Mouse (Mus musculus): ENCODE measurements around the gene Rapgef3. TPM values are rescaled to one million over a fixed set of nuclear protein-coding genes. Genes with fewer than 3 reads are reported as not detected.

The Rapgef3 gene
- total RNA-seq, 4 experiments from 2014 or later, result 38.3 to 61.9 (median 47.0) TPM

GRCm38 (mm10) chr15:97776514-97776913 is 8.7 kb upstream of the Rapgef3 start:
- peak in 1 of 2 experiments; percentile 63 for DNase-seq (ENCODE audit: low spot score in 2 of 2)

DNA sequence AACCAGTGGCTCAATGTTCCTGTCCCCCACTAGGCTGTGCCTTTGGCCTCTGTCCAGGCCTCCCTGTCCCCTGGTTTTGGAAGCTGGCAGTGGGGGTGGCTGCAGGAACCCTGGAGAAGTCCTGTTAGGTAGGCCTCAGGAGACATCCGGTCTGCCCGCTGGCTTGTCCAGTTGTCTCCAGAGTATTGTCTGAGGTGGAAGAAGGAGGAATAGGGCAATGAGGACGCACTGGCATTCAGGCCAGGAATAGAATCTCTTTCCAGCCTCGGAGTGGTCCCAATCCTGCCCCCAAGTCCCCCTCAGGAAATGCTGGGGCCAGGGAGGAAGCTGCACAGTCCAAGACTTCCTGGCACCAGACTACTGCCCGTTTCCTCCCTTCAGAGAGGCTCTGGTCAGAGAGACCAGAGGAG is 6.2 kb upstream of the Rapgef3 start:
- DNase-seq (ENCODE audit: low spot score in 2 of 2), result no peak

DNA sequence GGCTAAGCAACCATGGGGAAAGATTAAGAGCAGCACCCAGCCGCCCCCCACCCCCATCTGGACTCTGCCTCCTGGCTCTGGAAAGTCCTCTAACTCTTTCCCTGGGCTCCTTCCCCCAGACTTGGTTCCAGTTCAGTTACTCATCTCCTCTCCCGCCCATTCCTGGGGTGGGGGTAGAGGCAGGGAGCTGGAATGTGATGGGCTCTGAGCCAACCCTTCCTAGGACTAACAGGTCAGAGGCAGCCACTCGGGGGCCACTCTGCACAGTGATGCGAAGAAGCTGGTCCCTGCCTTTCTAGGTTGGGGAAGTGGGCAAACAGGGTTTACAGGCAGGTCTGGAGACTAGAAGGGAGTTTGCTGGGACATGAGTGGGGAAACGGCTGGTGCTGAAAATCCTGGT is 5.3 kb upstream of the Rapgef3 start:
- DNase-seq (ENCODE audit: low spot score in 2 of 2), result no peak

- DNase-seq (ENCODE audit: low spot score in 2 of 2), result no peak
These were observed 2.5 kb upstream of the Rapgef3 start for GRCm38 (mm10) chr15:97770280-97770679.

- no peak for DNase-seq (ENCODE audit: low spot score in 2 of 2)
These were observed 420 bp upstream of the Rapgef3 start for GRCm38 (mm10) chr15:97768192-97768591.

DNA sequence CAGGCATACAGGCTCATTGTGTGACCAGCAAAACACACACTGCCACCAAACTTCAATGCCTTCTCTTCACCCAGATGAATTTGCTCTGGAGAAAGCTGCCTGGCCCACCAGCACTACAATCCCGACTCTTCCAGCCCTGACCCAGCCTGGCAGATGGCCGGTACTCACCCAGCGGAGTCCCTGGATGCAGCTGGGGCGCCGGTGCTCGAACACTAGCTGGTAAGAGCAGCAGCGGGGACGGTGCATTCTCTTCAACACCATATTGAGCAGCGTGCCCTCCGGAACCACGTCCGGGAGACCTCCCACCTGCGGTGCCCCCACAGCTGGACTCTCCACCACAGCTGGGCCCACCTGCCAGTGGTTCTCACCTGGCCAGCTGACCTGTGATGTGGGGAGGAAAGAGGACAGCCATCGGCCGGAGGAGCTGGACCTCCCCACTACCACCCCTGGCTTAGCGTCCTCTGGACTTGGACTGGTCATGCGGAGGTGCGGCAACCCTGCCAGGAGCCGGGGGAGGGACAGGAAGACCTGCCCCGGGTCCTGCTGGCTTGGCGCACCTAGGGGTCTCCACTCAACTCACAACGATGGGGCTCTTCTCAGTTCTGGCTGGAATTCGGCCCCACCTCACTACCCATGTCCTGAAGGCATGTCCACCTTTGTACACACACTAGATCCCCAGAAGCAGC is 1.0 kb downstream of the Rapgef3 start:
- no peak for DNase-seq (ENCODE audit: low spot score in 2 of 2)

DNA sequence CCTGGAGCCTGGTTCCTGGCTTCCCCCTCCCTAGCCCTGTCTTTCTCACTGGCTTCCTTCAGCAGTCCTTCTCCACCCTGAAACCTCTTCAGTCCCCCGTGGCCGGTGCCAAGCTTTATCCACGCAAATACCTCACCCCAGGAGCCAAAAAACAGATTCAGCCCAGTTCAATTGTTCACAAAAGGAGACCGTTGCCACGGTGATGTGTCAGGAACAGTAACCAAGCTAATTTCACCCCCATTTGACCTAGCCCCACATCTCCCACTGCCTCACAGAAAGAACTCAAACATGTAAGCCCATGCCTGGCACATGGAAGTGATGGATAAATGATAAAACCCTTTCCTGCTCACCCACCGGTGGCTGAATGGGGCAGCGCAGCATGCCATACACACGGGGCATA is 1.6 kb downstream of the Rapgef3 start:
- DNase-seq (ENCODE audit: low spot score in 2 of 2), result no peak

GRCm38 (mm10) chr15:97765090-97765794 is 2.5 kb downstream of the Rapgef3 start:
- no peak for DNase-seq (ENCODE audit: low spot score in 2 of 2)

DNA sequence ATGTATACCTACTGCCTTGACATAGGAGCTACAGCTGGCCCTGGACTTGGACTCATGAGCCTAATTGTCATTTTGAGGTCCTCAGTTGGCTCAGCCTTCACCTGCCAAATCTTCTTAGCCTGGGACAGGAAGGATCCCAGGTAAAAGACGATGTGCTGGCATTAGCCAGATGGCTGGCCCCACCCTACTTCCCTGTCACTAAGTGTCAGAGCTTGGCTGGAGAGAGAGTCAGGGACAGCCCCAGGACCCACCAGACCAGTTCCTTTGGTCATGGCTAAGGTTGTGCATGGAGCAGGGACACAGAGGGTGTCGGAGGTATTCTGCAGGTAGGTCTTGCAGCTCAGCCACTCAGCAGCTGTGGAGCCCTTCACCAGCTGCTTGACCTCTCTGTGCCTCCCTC is 3.2 kb downstream of the Rapgef3 start:
- no peak for DNase-seq (ENCODE audit: low spot score in 2 of 2)

DNA sequence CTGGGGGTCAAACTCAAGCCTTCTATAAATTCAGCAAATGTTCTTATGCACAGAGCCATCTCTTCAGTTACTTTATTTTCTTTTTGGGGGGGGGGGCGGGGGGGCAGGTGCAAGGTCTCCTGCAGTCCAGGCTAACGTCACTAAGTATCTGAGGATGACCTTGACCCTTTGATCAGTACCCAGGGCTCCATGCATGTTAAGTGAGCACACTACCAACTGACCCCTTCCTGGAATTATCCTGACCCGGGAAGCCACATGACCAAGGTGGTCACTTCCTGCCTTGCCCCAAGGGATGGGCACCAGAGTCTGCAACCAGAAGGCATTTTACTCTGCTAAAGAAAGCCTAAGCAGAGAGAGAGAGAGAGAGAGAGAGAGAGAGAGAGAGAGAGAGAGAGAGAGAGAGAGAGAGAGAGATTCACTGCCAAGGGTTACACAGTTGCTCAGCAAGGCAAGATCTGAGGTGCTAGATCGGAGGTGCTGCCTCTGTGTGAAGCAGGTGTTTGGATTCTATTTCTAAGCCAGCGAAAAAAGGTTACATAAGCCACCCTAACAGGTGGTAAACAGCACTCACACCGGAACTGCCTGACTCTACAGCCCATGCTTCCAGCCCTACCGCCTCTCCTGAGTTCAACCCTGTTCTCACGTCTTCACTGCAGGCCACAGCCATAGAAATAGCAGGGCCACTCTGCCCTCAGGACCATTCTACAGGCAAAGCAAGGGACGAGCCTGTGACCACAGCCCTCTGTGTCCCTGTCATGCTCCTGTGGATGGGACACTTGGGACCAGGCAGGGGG is 4.3 kb downstream of the Rapgef3 start:
- DNase-seq (ENCODE audit: low spot score in 2 of 2), result no peak

- DNase-seq (ENCODE audit: low spot score in 2 of 2), result no peak
These were observed 5.0 kb downstream of the Rapgef3 start for GRCm38 (mm10) chr15:97762733-97763132.

DNA sequence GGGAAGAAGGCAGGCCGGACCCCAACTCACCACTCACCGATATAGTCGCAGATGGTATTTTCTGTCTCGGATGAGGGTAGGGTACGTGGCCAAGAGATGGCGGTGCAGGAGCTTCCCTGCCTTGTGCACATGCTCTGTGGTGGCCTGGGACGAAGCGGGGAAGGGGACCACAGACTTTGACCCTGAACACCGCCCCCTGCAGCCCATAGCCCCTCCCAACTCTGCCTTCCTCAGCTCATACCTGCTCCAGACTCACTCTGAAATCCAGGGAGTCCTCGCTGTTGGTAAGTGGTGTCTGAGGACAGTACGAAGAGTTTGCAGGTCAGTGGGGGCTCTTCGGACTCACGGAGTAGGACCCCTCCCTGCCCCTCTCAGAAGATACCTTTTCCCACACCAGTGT is 6.3 kb downstream of the Rapgef3 start:
- DNase-seq (ENCODE audit: low spot score in 2 of 2), result no peak

GRCm38 (mm10) chr15:97760952-97761351 is 6.8 kb downstream of the Rapgef3 start:
- DNase-seq (ENCODE audit: low spot score in 2 of 2), result no peak

DNA sequence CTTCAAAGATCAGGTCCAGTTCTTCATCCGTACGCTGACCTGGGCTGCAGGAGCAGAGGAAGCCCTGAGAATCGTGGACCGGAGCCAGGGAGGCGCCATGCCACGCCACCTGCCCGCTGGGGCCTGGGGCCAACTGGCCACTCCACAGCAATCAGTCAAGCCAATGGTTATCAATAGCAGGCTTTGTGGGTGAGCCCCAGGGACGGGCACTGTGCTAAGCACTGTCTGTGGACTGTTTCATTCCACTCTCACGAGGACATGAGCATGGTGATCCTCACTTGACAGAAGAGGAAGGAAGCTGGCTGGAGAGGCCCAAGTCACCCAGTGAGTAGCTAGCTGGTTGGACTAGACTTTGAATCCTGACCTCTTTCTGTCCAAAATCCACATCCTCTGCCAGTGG is 7.8 kb downstream of the Rapgef3 start:
- DNase-seq (ENCODE audit: low spot score in 2 of 2), result peak; percentile 48 to 78

GRCm38 (mm10) chr15:97755361-97755760 is 12.4 kb downstream of the Rapgef3 start:
- DNase-seq (ENCODE audit: low spot score in 2 of 2), result no peak

DNA sequence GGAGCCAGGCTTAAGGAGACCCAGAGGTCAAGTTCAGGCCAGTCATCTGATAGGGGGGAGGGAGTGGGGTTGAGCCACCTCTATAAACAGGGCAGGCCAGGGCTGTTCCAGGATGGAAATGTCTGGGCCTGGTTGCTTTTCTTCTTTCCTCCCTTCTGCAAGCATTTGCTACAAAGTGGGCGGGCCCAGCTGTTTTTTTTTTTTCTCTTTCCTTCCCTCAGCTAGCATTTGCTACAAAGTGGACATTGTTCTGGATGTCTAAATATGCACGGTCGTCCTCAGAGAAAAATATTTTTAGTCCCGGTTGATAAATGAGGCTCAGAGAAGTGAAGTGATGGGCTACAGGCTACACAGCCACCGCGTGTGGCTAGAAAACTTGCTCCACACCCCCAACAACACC is 13.3 kb downstream of the Rapgef3 start:
- no peak for DNase-seq (ENCODE audit: low spot score in 2 of 2)

DNA sequence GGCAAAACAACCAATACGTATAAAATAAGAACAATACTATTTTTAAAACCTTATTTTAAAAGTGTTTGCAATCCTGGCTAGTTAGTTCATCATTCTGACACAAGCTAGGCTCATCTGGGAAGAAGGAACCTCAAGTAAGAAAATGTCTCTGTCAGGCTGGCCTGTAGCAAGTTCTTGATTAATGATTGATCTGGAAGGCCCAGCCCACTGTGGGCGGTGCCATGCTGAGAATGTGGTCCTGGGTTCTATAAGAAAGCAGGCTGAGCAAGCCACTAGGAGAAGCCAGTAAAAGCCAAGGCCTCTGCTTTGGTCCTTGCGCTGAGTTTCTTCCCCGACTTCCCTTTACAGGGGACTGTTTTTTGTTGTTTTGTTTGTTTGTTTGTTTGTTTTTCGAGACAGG is 15.3 kb downstream of the Rapgef3 start:
- DNase-seq (ENCODE audit: low spot score in 2 of 2), result no peak

DNA sequence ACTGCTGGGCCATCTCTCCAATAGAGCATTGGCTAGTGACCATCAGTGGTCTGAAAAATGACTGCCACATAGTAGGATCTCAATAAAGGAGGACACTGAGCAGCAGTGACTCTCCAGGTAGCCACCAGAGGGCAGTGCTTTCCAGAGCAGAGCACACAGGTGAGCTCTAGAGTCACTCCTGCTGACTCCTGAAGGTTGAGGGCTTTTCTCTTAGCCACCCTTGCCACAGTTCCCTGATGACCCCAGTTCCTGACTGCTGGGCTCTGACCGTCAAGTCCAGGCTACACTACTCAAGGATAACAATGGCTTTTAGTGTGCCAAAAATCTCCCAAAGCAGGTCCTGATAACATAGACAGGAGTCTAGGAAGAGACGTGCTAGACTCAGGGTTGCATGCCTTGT is 16.1 kb downstream of the Rapgef3 start:
- DNase-seq (ENCODE audit: low spot score in 2 of 2), result no peak

DNA sequence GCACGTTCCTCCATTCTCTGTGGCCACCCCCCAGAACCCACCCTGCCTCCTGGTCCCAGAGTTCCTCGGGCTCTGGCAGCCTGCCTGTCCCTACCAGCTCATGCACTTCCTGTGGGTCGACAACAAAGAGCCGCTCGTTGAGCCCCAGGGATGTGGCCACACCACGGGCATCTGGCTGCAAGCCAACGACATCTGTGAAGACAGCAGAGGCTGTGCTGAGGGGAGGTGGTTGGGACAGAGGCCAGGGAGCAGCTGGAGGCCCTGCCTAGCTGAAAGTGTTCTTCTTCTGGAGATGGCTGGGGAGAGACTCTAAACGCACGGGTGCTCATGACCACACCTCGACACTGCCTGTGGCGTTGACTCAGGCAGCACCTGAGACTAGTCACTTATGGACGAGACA is 17.1 kb downstream of the Rapgef3 start:
- DNase-seq (ENCODE audit: low spot score in 2 of 2), result peak; percentile 48 to 90

DNA sequence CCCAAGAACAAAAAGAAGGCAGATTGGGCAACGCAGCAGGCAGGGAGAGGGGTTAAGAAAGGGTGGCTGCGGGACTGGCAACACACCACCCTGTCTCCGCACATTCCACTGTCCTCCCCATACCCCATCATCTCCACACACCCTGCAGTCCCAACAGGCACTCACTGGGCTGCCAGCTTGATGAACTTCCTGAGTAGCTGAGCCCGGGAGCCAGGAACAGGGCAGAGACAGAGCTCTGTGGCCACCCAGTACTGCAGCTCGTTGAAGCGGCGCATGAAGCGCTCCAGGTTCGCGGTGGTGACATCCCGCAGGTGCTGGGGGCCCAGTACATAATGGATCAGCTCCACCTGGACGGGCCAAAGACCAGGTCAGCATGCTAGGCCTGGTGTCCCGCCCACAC is 17.9 kb downstream of the Rapgef3 start:
- no peak for DNase-seq (ENCODE audit: low spot score in 2 of 2)

GRCm38 (mm10) chr15:97749397-97749796 is 18.4 kb downstream of the Rapgef3 start:
- no peak for DNase-seq (ENCODE audit: low spot score in 2 of 2)

DNA sequence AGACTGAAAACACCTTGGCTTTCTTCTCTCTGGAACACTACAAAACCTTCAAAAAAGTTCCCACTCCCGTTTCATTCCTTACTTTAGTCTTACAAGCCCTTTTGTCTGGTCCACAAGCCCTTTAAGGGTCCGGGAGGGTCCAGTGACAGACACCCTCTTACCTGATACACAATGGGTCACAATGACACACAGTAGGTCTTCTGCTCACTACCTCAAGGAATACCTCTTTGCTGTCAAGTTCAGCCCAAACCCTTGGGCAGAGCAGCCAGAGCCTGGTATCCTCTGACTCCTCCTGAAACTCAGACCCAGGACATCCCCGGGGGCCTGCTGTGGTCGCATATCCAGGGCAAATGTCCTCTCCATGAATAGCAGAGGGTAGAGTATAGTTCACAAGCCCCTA is 18.8 kb downstream of the Rapgef3 start:
- no peak for DNase-seq (ENCODE audit: low spot score in 2 of 2)

Measured in left cerebral cortex, adult 8-10 months (tissue).